Mouse (Mus musculus): Measurements from ENCODE around the gene Efhd2. TPM values are rescaled to one million over a fixed set of nuclear protein-coding genes. Genes with fewer than 3 reads are reported as not detected.
A peak's percentile ranks its signal among the peaks of the same experiment; 100 is the strongest.

Efhd2 gene
- polyA plus RNA-seq, 1 experiment from 2014 or later = 64.6 TPM

- H3K4me1 ChIP-seq (ENCODE audit: insufficient read depth) = peaks cover 39% of the 10 kb centered on the region
- DNase-seq (peak; percentile 39), ATAC-seq (ENCODE audit: insufficient read depth) (no peak)
- H3K36me3 ChIP-seq (ENCODE audit: insufficient read depth) = peaks cover 13% of the 10 kb centered on the region
- peak overlapping the region; percentile 12; the same call in 1 of the 2 replicates for H3K27ac ChIP-seq (ENCODE audit: low read depth)
- H3K9me3 ChIP-seq (ENCODE audit: low read depth, low read length) = no peaks in the 10 kb centered on the region
- WGBS = 47% methylated on average over 9 of the region's 9 CpGs
- H3K9ac ChIP-seq = peak overlapping the region; percentile 19
- no peaks in the 10 kb centered on the region for H3K27me3 ChIP-seq (ENCODE audit: insufficient read depth, low read length)
- peak overlapping the region; percentile 82; the same call in 1 of the 2 replicates for H3K4me3 ChIP-seq (ENCODE audit: low read depth, low read length)
- H3K4me2 ChIP-seq = peak overlapping the region; percentile 97
- TF ChIP-seq CTCF (IDR thresholded peaks at IDR 0.05; ENCODE audit: low read depth) = no peak
These were observed 2.8 kb downstream of the Efhd2 start for GRCm38 (mm10) chr4:141871909-141872308.

DNA sequence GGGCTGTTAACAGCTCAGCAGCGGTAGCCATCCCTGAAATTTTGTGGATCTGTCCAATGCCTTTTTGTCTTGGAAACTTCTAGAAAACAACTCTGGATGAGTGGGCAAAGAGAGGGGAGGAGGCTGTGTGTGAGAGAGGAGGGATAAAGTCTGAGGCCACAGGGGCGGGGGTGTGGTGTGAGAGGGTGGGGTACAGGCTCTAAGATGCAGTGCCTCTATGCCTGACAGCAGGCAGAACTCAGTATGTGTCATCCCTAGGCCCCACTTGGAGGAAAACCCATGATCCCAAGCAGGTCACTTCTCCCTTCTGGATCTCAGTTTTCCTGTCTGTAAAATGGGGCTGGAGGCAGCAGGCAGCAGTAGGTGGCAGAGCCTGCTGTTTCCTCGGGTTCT lies 3.4 kb downstream of the Efhd2 start:
- H3K27ac ChIP-seq (ENCODE audit: low read depth) = no peak overlapping the region
- DNase-seq (no peak), ATAC-seq (ENCODE audit: insufficient read depth) (no peak)
- peak overlapping the region; percentile 97 for H3K4me2 ChIP-seq
- no peak overlapping the region for H3K4me3 ChIP-seq (ENCODE audit: low read depth, low read length)
- no peak overlapping the region for H3K9ac ChIP-seq
- no peak for TF ChIP-seq CTCF (IDR thresholded peaks at IDR 0.05; ENCODE audit: low read depth)
- peaks cover 13% of the 10 kb centered on the region for H3K36me3 ChIP-seq (ENCODE audit: insufficient read depth)
- no peaks in the 10 kb centered on the region for H3K27me3 ChIP-seq (ENCODE audit: insufficient read depth, low read length)
- H3K4me1 ChIP-seq (ENCODE audit: insufficient read depth) = peaks cover 45% of the 10 kb centered on the region
- no peaks in the 10 kb centered on the region for H3K9me3 ChIP-seq (ENCODE audit: low read depth, low read length)
- WGBS = 91% methylated on average over 3 of the region's 3 CpGs

DNA sequence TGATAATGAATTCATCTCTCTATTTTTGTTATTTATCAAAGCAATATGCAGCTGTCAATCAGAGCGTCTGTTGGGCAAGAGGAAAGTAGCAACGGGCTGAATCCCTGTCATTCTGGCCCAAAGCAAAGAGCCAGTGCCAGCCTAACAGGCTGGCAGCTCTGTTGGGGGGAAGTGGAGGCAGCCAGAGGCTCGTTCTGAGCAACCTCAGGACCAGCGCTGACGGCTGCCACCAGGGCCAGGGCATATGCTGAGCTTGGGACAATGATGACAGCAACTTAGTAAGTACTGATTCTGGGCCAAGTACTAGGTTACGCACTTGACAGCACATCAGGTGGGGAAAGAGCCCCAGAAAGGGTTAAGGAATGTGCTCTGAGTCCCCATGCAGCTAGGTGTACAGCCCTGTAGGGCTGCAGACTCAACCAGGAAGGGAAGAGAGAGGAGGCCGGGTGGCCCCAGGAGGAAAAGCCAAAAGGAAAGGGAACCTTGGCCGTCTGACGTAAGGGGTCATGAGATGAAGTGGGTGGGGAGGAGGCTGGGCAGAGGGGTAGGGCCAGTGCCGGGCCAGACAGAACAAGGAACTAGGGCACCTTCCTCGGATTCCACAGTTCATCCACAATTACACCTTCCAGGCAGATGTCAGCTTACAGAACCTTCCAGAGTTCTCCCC lies 3.9 kb downstream of the Efhd2 start:
- Histone ChIP-seq H3K4me1 (ENCODE audit: insufficient read depth) (peaks cover 47% of the 10 kb centered on the region), H3K27ac (ENCODE audit: low read depth) (no peak overlapping the region), H3K27me3 (ENCODE audit: insufficient read depth, low read length) (no peaks in the 10 kb centered on the region), H3K9me3 (ENCODE audit: low read depth, low read length) (no peaks in the 10 kb centered on the region), H3K9ac (no peak overlapping the region), H3K4me3 (ENCODE audit: low read depth, low read length) (no peak overlapping the region), H3K4me2 (no peak overlapping the region), H3K36me3 (ENCODE audit: insufficient read depth) (peaks cover 15% of the 10 kb centered on the region)
- ATAC-seq (ENCODE audit: insufficient read depth) = no peak
- DNase-seq = no peak
- WGBS = 61% methylated on average over 11 of the region's 11 CpGs
- no peak for TF ChIP-seq CTCF (IDR thresholded peaks at IDR 0.05; ENCODE audit: low read depth)

DNA sequence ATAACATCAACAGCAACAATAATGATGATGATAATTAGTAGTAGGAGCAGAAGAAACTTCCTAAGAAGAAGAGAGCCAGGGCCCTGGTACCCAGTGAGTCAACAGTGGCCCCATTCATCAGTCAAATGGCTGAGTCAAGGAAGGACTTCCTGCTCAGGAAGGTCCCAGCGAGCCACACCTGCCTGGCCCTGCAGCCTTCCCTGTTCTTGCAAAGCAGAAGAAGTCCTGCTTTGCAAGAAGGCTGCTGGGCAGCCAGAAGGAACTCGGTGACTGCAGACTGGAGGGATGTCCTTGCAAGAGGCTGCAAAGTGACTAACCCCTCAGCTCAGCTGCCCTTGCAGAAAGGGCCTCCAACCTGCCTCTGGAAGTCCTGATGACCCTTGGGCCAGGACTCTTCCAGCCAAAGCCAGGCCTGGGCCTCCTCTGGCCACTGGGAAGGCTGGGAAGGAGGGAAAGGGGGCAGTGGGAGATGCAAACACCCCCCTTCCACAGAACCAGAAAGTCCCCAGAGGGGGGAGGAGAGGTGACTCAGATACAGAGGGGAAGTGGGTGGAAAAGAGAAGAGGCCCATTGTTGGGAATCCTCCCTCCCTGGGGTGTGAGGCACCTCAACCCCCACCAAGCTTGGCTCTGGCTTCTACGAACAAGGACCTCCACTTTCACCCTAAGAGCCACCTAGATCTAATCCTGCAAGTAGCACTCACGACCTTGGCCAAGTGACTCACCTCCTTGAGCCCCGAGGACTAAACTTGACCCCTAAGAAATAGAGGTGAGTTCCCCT lies 5.1 kb downstream of the Efhd2 start:
- no peaks in the 10 kb centered on the region for H3K27me3 ChIP-seq (ENCODE audit: insufficient read depth, low read length)
- H3K9ac ChIP-seq = no peak overlapping the region
- no peak overlapping the region for H3K4me3 ChIP-seq (ENCODE audit: low read depth, low read length)
- DNase-seq (no peak), ATAC-seq (ENCODE audit: insufficient read depth) (no peak)
- H3K4me2 ChIP-seq = no peak overlapping the region
- no peak for TF ChIP-seq CTCF (IDR thresholded peaks at IDR 0.05; ENCODE audit: low read depth)
- 0 out of 2 replicates have a peak overlapping the region, but pooled peaks have one; percentile 36 for H3K27ac ChIP-seq (ENCODE audit: low read depth)
- H3K36me3 ChIP-seq (ENCODE audit: insufficient read depth) = peaks cover 16% of the 10 kb centered on the region
- WGBS = 63% methylated on average over 5 of the region's 5 CpGs
- peaks cover 40% of the 10 kb centered on the region for H3K4me1 ChIP-seq (ENCODE audit: insufficient read depth)
- H3K9me3 ChIP-seq (ENCODE audit: low read depth, low read length) = no peaks in the 10 kb centered on the region

- Histone ChIP-seq H3K27ac (ENCODE audit: low read depth) (peak overlapping the region; percentile 78; the same call in 1 of the 2 replicates), H3K4me3 (ENCODE audit: low read depth, low read length) (no peak overlapping the region), H3K9me3 (ENCODE audit: low read depth, low read length) (no peaks in the 10 kb centered on the region), H3K4me2 (no peak overlapping the region), H3K4me1 (ENCODE audit: insufficient read depth) (peaks cover 35% of the 10 kb centered on the region), H3K9ac (no peak overlapping the region; the same call in 1 of the 2 replicates), H3K27me3 (ENCODE audit: insufficient read depth, low read length) (no peaks in the 10 kb centered on the region), H3K36me3 (ENCODE audit: insufficient read depth) (peaks cover 16% of the 10 kb centered on the region)
- WGBS = 77% methylated on average over 10 of the region's 10 CpGs
- ATAC-seq (ENCODE audit: insufficient read depth) (no peak), DNase-seq (no peak)
- TF ChIP-seq CTCF (IDR thresholded peaks at IDR 0.05; ENCODE audit: low read depth) = no peak
These were observed 6.7 kb downstream of the Efhd2 start for GRCm38 (mm10) chr4:141868051-141868450.

DNA sequence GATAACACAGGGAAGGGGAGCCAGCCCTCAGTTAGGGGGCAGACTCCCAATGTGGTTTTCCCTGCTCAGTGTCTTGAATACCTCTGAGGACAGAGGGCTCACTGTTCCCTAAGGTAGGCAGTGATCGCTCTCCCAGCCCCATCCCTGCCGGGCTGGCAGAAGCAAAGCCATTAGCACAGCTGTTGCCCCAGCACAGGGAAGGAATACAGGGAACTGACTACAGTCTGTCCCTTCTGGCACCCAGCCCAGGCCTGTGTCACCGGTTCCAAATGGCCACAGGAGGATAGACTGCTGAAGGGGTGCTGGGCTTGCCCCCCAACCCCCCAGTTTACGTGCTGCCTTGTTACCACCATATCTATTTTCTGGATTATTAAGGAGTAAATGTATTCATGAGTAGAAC lies 7.2 kb downstream of the Efhd2 start:
- peak overlapping the region; percentile 33 for H3K4me2 ChIP-seq
- 21% methylated on average over 4 of the region's 4 CpGs for WGBS
- no peaks in the 10 kb centered on the region for H3K27me3 ChIP-seq (ENCODE audit: insufficient read depth, low read length)
- H3K4me1 ChIP-seq (ENCODE audit: insufficient read depth) = peaks cover 29% of the 10 kb centered on the region
- H3K36me3 ChIP-seq (ENCODE audit: insufficient read depth) = peaks cover 16% of the 10 kb centered on the region
- peak overlapping the region; percentile 78 for H3K27ac ChIP-seq (ENCODE audit: low read depth)
- TF ChIP-seq CTCF (IDR thresholded peaks at IDR 0.05; ENCODE audit: low read depth) = no peak
- peak; percentile 80 for DNase-seq
- H3K9ac ChIP-seq = no peak overlapping the region; the same call in 1 of the 2 replicates
- H3K4me3 ChIP-seq (ENCODE audit: low read depth, low read length) = no peak overlapping the region
- peak; percentile 48; the same call in 1 of the 2 replicates for ATAC-seq (ENCODE audit: insufficient read depth)
- H3K9me3 ChIP-seq (ENCODE audit: low read depth, low read length) = no peaks in the 10 kb centered on the region

GRCm38 (mm10) chr4:141866933-141867490 lies 7.7 kb downstream of the Efhd2 start:
- 14% methylated on average over 10 of the region's 10 CpGs for WGBS
- H3K27ac ChIP-seq (ENCODE audit: low read depth) = peak overlapping the region; percentile 78
- peaks cover 16% of the 10 kb centered on the region for H3K36me3 ChIP-seq (ENCODE audit: insufficient read depth)
- no peak overlapping the region; the same call in 1 of the 2 replicates for H3K9ac ChIP-seq
- no peak overlapping the region for H3K4me3 ChIP-seq (ENCODE audit: low read depth, low read length)
- DNase-seq (peak; percentile 77), ATAC-seq (ENCODE audit: insufficient read depth) (peak; percentile 80)
- H3K27me3 ChIP-seq (ENCODE audit: insufficient read depth, low read length) = no peaks in the 10 kb centered on the region
- TF ChIP-seq CTCF (IDR thresholded peaks at IDR 0.05; ENCODE audit: low read depth) = no peak
- H3K9me3 ChIP-seq (ENCODE audit: low read depth, low read length) = no peaks in the 10 kb centered on the region
- H3K4me2 ChIP-seq = peak overlapping the region; percentile 33
- peaks cover 24% of the 10 kb centered on the region for H3K4me1 ChIP-seq (ENCODE audit: insufficient read depth)
